ENCODE assay signal across 39 mouse cellular contexts in the genomic region with DNA sequence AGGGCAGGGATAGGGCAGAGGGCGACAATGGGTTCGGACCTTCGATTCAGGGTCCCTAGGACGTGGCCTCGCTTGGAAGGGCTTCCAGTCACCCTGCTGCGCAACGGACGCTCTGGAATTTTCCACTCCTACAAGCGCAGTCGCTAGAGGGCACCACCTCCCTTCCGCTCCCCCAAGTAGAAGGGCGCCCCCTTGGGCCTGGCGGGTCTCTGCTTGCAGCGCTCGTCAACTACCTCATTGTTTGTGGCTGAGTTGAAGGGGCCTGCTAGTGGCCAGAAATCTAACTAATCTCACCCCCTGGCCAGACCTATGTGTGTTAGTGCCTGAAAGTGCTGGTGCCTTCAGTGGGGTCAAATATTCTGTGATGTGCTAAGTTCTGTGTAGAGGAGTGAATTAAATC. TPM values are rescaled to one million over a fixed set of nuclear protein-coding genes. Genes with fewer than 3 reads are reported as not detected.
DNase-seq lines count a peak whose midpoint lies in the region; ATAC-seq and TF ChIP-seq lines count a peak whose summit lies in the region.
"Had no signal": no experiment of that assay in that cellular context is flagged by ENCODE, and none has a peak within 500 bp of the region (broad histone marks: within the 10 kb centered on the region; RNA-seq: fewer than 3 reads in every experiment).

Dpep3 (minus strand) TSS at position 105 of the 400 bp plus-strand sequence.

- H3K4me2 ChIP-seq in liver, postnatal 0 days (ENCODE audit: low read depth, low read length), result no peak within 1 kb of the TSS
- H3K4me2 ChIP-seq: hindbrain, embryonic 15.5 days; limb, embryonic 15.5 days had no signal

- H3K9ac ChIP-seq in liver, postnatal 0 days (replicated peaks), result no peak within 1 kb of the TSS
- H3K9ac ChIP-seq in ES-E14 (ENCODE audit: insufficient read depth, low read depth, low read length, poor library complexity, severe bottlenecking), result no peak within 1 kb of the TSS
- H3K9ac ChIP-seq: hindbrain, embryonic 15.5 days; limb, embryonic 15.5 days had no signal

- ATAC-seq in liver, postnatal 0 days, result no peak
- ATAC-seq: forebrain, embryonic 16.5 days; inflammation-experienced regulatory T-cells, adult 6 months; lung, postnatal 0 days had no signal

- no peaks in the 10 kb centered on the region; the same call in 1 of the 2 replicates for H3K4me1 ChIP-seq in liver, postnatal 0 days (ENCODE audit: insufficient read depth)
- H3K4me1 ChIP-seq in ES-E14 (ENCODE audit: control insufficient read depth in 2 of 2, insufficient read depth in 2 of 2, low read length in 2 of 2, poor library complexity in 1 of 2), result peaks cover 2 to 3% of the 10 kb centered on the region in 2 experiments; a peak in 2 of 4 replicates
- H3K4me1 ChIP-seq: hindbrain, embryonic 10.5 days; hindbrain, embryonic 15.5 days; limb, embryonic 10.5 days; limb, embryonic 15.5 days had no signal

- no peaks in the 10 kb centered on the region for H3K36me3 ChIP-seq in liver, postnatal 0 days (replicated peaks; ENCODE audit: insufficient read depth, low read length)
- H3K36me3 ChIP-seq in ES-E14 (ENCODE audit: control insufficient read depth, insufficient read depth, low read length, poor library complexity, severe bottlenecking), result no peaks in the 10 kb centered on the region
- H3K36me3 ChIP-seq: hindbrain, embryonic 10.5 days; hindbrain, embryonic 15.5 days; limb, embryonic 10.5 days; limb, embryonic 15.5 days had no signal

- 0 out of 2 replicates have a peak, but pooled peaks have one; percentile 18 for TF ChIP-seq CTCF in liver, postnatal 0 days (IDR thresholded peaks at IDR 0.05; ENCODE audit: low read depth)

- WGBS in liver, postnatal 0 days (ENCODE audit: insufficient replicate concordance), result 96% methylated on average over 15 of the region's 15 CpGs

- H3K9me3 ChIP-seq in liver, postnatal 0 days (ENCODE audit: low read length), result no peaks in the 10 kb centered on the region
- H3K9me3 ChIP-seq in ES-E14 (ENCODE audit: control insufficient read depth, insufficient read depth, low read depth, low read length), result no peaks in the 10 kb centered on the region
- H3K9me3 ChIP-seq: hindbrain, embryonic 10.5 days; hindbrain, embryonic 15.5 days; limb, embryonic 10.5 days; limb, embryonic 15.5 days had no signal

- no peaks in the 10 kb centered on the region for H3K27me3 ChIP-seq in liver, postnatal 0 days (ENCODE audit: insufficient read depth, low read length)
- H3K27me3 ChIP-seq: CH12.LX; hindbrain, embryonic 15.5 days; limb, embryonic 15.5 days had no signal

- no peak within 1 kb of the TSS for H3K27ac ChIP-seq in liver, postnatal 0 days (ENCODE audit: low read depth)
- H3K27ac ChIP-seq in ES-E14 (ENCODE audit: insufficient read depth, low read depth, low read length, poor library complexity, severe bottlenecking), result no peak within 1 kb of the TSS
- H3K27ac ChIP-seq: gastrocnemius, adult 2 months; hindbrain, embryonic 10.5 days; hindbrain, embryonic 15.5 days; limb, embryonic 10.5 days; limb, embryonic 15.5 days had no signal

- DNase-seq in liver, postnatal 0 days, result no peak
- DNase-seq in liver, result no peak
- peak; percentile 32 for DNase-seq in thymus, postnatal 4 days
- no peak for DNase-seq in thymus, postnatal 36 days
- DNase-seq in ES-E14 (ENCODE audit: low read depth, low spot score), result no peak
- DNase-seq in testis, postnatal 14 days (ENCODE audit: low spot score), result peak; percentile 87
- DNase-seq in right cerebral cortex, postnatal 36 days (ENCODE audit: low spot score in 2 of 2), result no peak
- DNase-seq in kidney, adult 11 months, result no peak
- DNase-seq: adrenal gland, postnatal 25 days; cerebellum, adult 11-12 months; cerebellum, adult 9-11 months; embryo, embryonic 11 days; gastrocnemius, adult 2 months; gastrocnemius, postnatal 36 days; heart, postnatal 14 days; kidney, adult 8-10 months; kidney, postnatal 10 days; layer of hippocampus, adult 9-11 months; lung, postnatal 4 days; midbrain, embryonic 14.5 days; thymus, adult 2 months had no signal

- no peak within 1 kb of the TSS for H3K4me3 ChIP-seq in liver, postnatal 0 days (ENCODE audit: low read depth, low read length)
- H3K4me3 ChIP-seq in ES-E14 (ENCODE audit: insufficient read depth in 1 of 2, low read depth in 1 of 2, low read length in 2 of 2, poor library complexity in 1 of 2, severe bottlenecking in 1 of 2), result peak within 1 kb of the TSS in 1 of 2 experiments; percentile 32; a peak in 1 of 4 replicates
- H3K4me3 ChIP-seq: erythroblast, embryonic 14.5 days; gastrocnemius, adult 2 months; hindbrain, embryonic 10.5 days; hindbrain, embryonic 15.5 days; limb, embryonic 10.5 days; limb, embryonic 15.5 days had no signal

- no peak for TF ChIP-seq EP300 in liver, postnatal 0 days (IDR thresholded peaks at IDR 0.05; ENCODE audit: low read depth)

- in situ Hi-C loops in ES-E14 (cut with MboI; ENCODE audit: low sequenced_read_pairs in 2 of 2, unreplicated experiment in 2 of 2), result no loop called here

TF ChIP-seq in ES-E14, 5 proteins besides CTCF, POLR2A, EP300 and RAD21:
- TF ChIP-seq ZC3H11A (IDR thresholded peaks at IDR 0.05; ENCODE audit: borderline replicate concordance, low read depth, low read length) (0 out of 2 replicates have a peak, but pooled peaks have one; percentile 29), CHD2 (IDR thresholded peaks at IDR 0.05; ENCODE audit: low read depth, low read length) (no peak), ZNF384 (IDR thresholded peaks at IDR 0.05; ENCODE audit: low read depth, low read length) (peak; percentile 61), HCFC1 (IDR thresholded peaks at IDR 0.05; ENCODE audit: borderline replicate concordance, insufficient read depth, low read length) (peak; percentile 65; the same call in 1 of the 2 replicates), MAFK (IDR thresholded peaks at IDR 0.05; ENCODE audit: insufficient read depth, low read depth, low read length) (no peak)

RNA-seq across cellular contexts. Expression of gene Dpep3, which starts in this region (rescaled TPM):
- polyA plus RNA-seq in liver, postnatal 0 days (2015; fragmentation: Nextera tagmentation; extraction: Ambion mirVana), result not detected in 2 replicates
- 1.0 and 1.5 TPM in 2 replicates for total RNA-seq in ES-E14 (2012; rRNA removed)
- total RNA-seq: adrenal gland, postnatal 25 days; CH12.LX; gastrocnemius, postnatal 36 days; heart, postnatal 14 days; left cerebral cortex, postnatal 10 days; neutrophil, adult 5-6 weeks had no signal
- polyA plus RNA-seq: C2C12; embryonic facial prominence, embryonic 14.5 days; erythroblast, embryonic 14.5 days; forebrain, embryonic 11.5 days; forebrain, embryonic 16.5 days; heart, embryonic 14.5 days; hindbrain, embryonic 10.5 days; hindbrain, embryonic 15.5 days; inflammation-experienced regulatory T-cells, adult 6 months; limb, embryonic 10.5 days; limb, embryonic 15.5 days; liver, embryonic 16.5 days; lung, postnatal 0 days; midbrain, embryonic 14.5 days; neural tube, embryonic 11.5 days; stomach, embryonic 14.5 days had no signal

Comparison
In these comparisons a context has a peak if more than half of its experiments do, and no peak if none do; other contexts are left out.
1. DNase-seq: peak in thymus, postnatal 4 days (single experiment) and testis, postnatal 14 days (single experiment); none in liver, postnatal 0 days (single experiment), liver (single experiment), thymus, postnatal 36 days (0 of 2), ES-E14 (single experiment), right cerebral cortex, postnatal 36 days (0 of 2) and kidney, adult 11 months (single experiment).